Mouse (Mus musculus) ovary, postnatal 10 days (tissue): ENCODE data around the gene Bend5.

Experiments
- DNase-seq: peaks from one replicate; pipeline ENCODE4 v3.0.0; 2022; ENCODE audit warnings: low spot score

Gene Bend5

GRCm38 (mm10) chr4:111414818-111415488 is at the start of gene Bend5:
Gene Bend5, plus strand, starts transcription at chr4:111415006.
- peak; percentile 46 for DNase-seq

- no peak for DNase-seq
Measured at GRCm38 (mm10) chr4:111367771-111368170, 47.0 kb upstream of the Bend5 start.

GRCm38 (mm10) chr4:111377159-111377558 is 37.6 kb upstream of the Bend5 start:
- no peak for DNase-seq

- no peak for DNase-seq
Measured at GRCm38 (mm10) chr4:111378071-111378470, 36.7 kb upstream of the Bend5 start.

GRCm38 (mm10) chr4:111383101-111383500 is 31.7 kb upstream of the Bend5 start:
- no peak for DNase-seq

- no peak for DNase-seq
Measured at GRCm38 (mm10) chr4:111390736-111391135, 24.1 kb upstream of the Bend5 start.

GRCm38 (mm10) chr4:111399784-111400183 is 15.0 kb upstream of the Bend5 start:
- no peak for DNase-seq

GRCm38 (mm10) chr4:111400676-111401075 is 14.1 kb upstream of the Bend5 start:
- no peak for DNase-seq

- DNase-seq, result no peak
Measured at GRCm38 (mm10) chr4:111403243-111403642, 11.6 kb upstream of the Bend5 start.

GRCm38 (mm10) chr4:111410731-111411130 is 4.1 kb upstream of the Bend5 start:
- no peak for DNase-seq

- no peak for DNase-seq
Measured at GRCm38 (mm10) chr4:111414399-111414798, 407 bp upstream of the Bend5 start.

GRCm38 (mm10) chr4:111416126-111416525 is 1.3 kb downstream of the Bend5 start:
- DNase-seq, result no peak

- DNase-seq, result no peak
Measured at GRCm38 (mm10) chr4:111416551-111416950, 1.7 kb downstream of the Bend5 start.

- DNase-seq, result no peak
Measured at GRCm38 (mm10) chr4:111417716-111418115, 2.9 kb downstream of the Bend5 start.

- DNase-seq, result no peak
Measured at GRCm38 (mm10) chr4:111419476-111419875, 4.7 kb downstream of the Bend5 start.

- no peak for DNase-seq
Measured at GRCm38 (mm10) chr4:111420031-111420430, 5.2 kb downstream of the Bend5 start.

- DNase-seq, result no peak
Measured at GRCm38 (mm10) chr4:111420955-111421354, 6.1 kb downstream of the Bend5 start.

- no peak for DNase-seq
Measured at GRCm38 (mm10) chr4:111421785-111422184, 7.0 kb downstream of the Bend5 start.

GRCm38 (mm10) chr4:111424371-111424950 is 9.7 kb downstream of the Bend5 start:
- no peak for DNase-seq

GRCm38 (mm10) chr4:111425170-111425569 is 10.4 kb downstream of the Bend5 start:
- no peak for DNase-seq

GRCm38 (mm10) chr4:111431186-111431585 is 16.4 kb downstream of the Bend5 start:
- no peak for DNase-seq

GRCm38 (mm10) chr4:111432013-111432412 is 17.2 kb downstream of the Bend5 start:
- no peak for DNase-seq

GRCm38 (mm10) chr4:111432417-111432816 is 17.6 kb downstream of the Bend5 start:
- no peak for DNase-seq

GRCm38 (mm10) chr4:111441709-111442108 is 26.9 kb downstream of the Bend5 start:
- DNase-seq, result no peak
